Mouse (Mus musculus): ENCODE data around the gene Rpl35a. TPM values are rescaled to one million over a fixed set of nuclear protein-coding genes. Genes with fewer than 3 reads are reported as not detected.
A peak's percentile ranks its signal among the peaks of the same experiment; 100 is the strongest.
"Not testable (repeated sequence)": the region's sequence is repeated elsewhere in the genome, so short reads cannot be mapped to it uniquely, and the experiment has no call there.

Gene Rpl35a
- polyA plus RNA-seq, 1 experiment from 2014 or later: 1,044 TPM

- Histone ChIP-seq H3K27ac (no peak overlapping the region), H3K9ac (no peak overlapping the region), H3K4me1 (replicated peaks) (0 out of 2 replicates have a peak, but pooled peaks cover 4% of the 10 kb centered on the region), H3K4me2 (replicated peaks) (no peak overlapping the region), H3K4me3 (replicated peaks) (no peak overlapping the region), H3K9me3 (no peaks in the 10 kb centered on the region), H3K27me3 (replicated peaks) (no peaks in the 10 kb centered on the region), H3K36me3 (no peaks in the 10 kb centered on the region)
- ATAC-seq: peak; percentile 34; the same call in 1 of the 2 replicates
- WGBS: 60% methylated on average over 8 of the region's 8 CpGs
Observed at GRCm38 (mm10) chr16:33024456-33025104, 31.7 kb upstream of the Rpl35a start.

GRCm38 (mm10) chr16:33026357-33026756, 29.9 kb upstream of the Rpl35a start:
- Histone ChIP-seq H3K36me3 (no peaks in the 10 kb centered on the region), H3K9me3 (no peaks in the 10 kb centered on the region), H3K4me1 (replicated peaks) (0 out of 2 replicates have a peak, but pooled peaks cover 4% of the 10 kb centered on the region), H3K4me3 (replicated peaks) (no peak overlapping the region), H3K27me3 (replicated peaks) (no peaks in the 10 kb centered on the region), H3K27ac (no peak overlapping the region), H3K9ac (no peak overlapping the region), H3K4me2 (replicated peaks) (no peak overlapping the region)
- 86% methylated on average over 7 of the region's 7 CpGs for WGBS
- no peak for ATAC-seq

GRCm38 (mm10) chr16:33036006-33036405, 20.2 kb upstream of the Rpl35a start:
- no peaks in the 10 kb centered on the region for H3K27me3 ChIP-seq (replicated peaks)
- no peak overlapping the region for H3K9ac ChIP-seq
- 73% methylated on average over 4 of the region's 4 CpGs for WGBS
- ATAC-seq: no peak
- H3K9me3 ChIP-seq: no peaks in the 10 kb centered on the region
- H3K4me3 ChIP-seq (replicated peaks): no peak overlapping the region
- no peaks in the 10 kb centered on the region for H3K4me1 ChIP-seq (replicated peaks)
- H3K27ac ChIP-seq: no peak overlapping the region
- H3K36me3 ChIP-seq: no peaks in the 10 kb centered on the region
- H3K4me2 ChIP-seq (replicated peaks): no peak overlapping the region

GRCm38 (mm10) chr16:33042682-33043081, 13.6 kb upstream of the Rpl35a start:
- no peak for ATAC-seq
- no peak overlapping the region for H3K27ac ChIP-seq
- H3K9ac ChIP-seq: no peak overlapping the region
- no peaks in the 10 kb centered on the region for H3K4me1 ChIP-seq (replicated peaks)
- no peaks in the 10 kb centered on the region for H3K36me3 ChIP-seq
- no peaks in the 10 kb centered on the region for H3K27me3 ChIP-seq (replicated peaks)
- H3K4me3 ChIP-seq (replicated peaks): no peak overlapping the region
- WGBS: 92% methylated on average over 1 of the region's 1 CpGs
- H3K9me3 ChIP-seq: no peaks in the 10 kb centered on the region
- H3K4me2 ChIP-seq (replicated peaks): no peak overlapping the region

GRCm38 (mm10) chr16:33043268-33043667, 13.0 kb upstream of the Rpl35a start:
- Histone ChIP-seq H3K4me1 (replicated peaks) (no peaks in the 10 kb centered on the region), H3K4me3 (replicated peaks) (no peak overlapping the region), H3K4me2 (replicated peaks) (no peak overlapping the region), H3K27me3 (replicated peaks) (no peaks in the 10 kb centered on the region), H3K36me3 (no peaks in the 10 kb centered on the region), H3K9ac (no peak overlapping the region), H3K9me3 (no peaks in the 10 kb centered on the region), H3K27ac (no peak overlapping the region)
- ATAC-seq: no peak
- 77% methylated on average over 2 of the region's 2 CpGs for WGBS

GRCm38 (mm10) chr16:33048004-33048403, 8.2 kb upstream of the Rpl35a start:
- WGBS: 93% methylated on average over 1 of the region's 1 CpGs
- no peak for ATAC-seq

GRCm38 (mm10) chr16:33048686-33049085, 7.6 kb upstream of the Rpl35a start:
- Histone ChIP-seq H3K4me3 (replicated peaks) (no peak overlapping the region), H3K36me3 (no peaks in the 10 kb centered on the region), H3K9me3 (no peaks in the 10 kb centered on the region), H3K9ac (no peak overlapping the region), H3K27ac (no peak overlapping the region), H3K27me3 (replicated peaks) (no peaks in the 10 kb centered on the region), H3K4me2 (replicated peaks) (no peak overlapping the region), H3K4me1 (replicated peaks) (no peaks in the 10 kb centered on the region)
- WGBS: 68% methylated on average over 2 of the region's 2 CpGs
- ATAC-seq: no peak

More at GRCm38 (mm10) chr16:33048004-33048403, 8.2 kb upstream of the Rpl35a start:
- no peak overlapping the region for H3K27ac ChIP-seq
- no peaks in the 10 kb centered on the region for H3K36me3 ChIP-seq
- no peak overlapping the region for H3K4me2 ChIP-seq (replicated peaks)
- no peaks in the 10 kb centered on the region for H3K4me1 ChIP-seq (replicated peaks)
- H3K9me3 ChIP-seq: no peaks in the 10 kb centered on the region
- H3K9ac ChIP-seq: no peak overlapping the region
- H3K27me3 ChIP-seq (replicated peaks): no peaks in the 10 kb centered on the region
- no peak overlapping the region for H3K4me3 ChIP-seq (replicated peaks)

GRCm38 (mm10) chr16:33049809-33050208, 6.4 kb upstream of the Rpl35a start:
- no peaks in the 10 kb centered on the region for H3K27me3 ChIP-seq (replicated peaks)
- H3K27ac ChIP-seq: no peak overlapping the region
- no peaks in the 10 kb centered on the region for H3K36me3 ChIP-seq
- H3K4me2 ChIP-seq (replicated peaks): no peak overlapping the region
- H3K9ac ChIP-seq: no peak overlapping the region
- no peak overlapping the region for H3K4me3 ChIP-seq (replicated peaks)
- no peak for ATAC-seq
- WGBS: 95% methylated on average over 16 of the region's 16 CpGs
- no peaks in the 10 kb centered on the region for H3K4me1 ChIP-seq (replicated peaks)
- no peaks in the 10 kb centered on the region for H3K9me3 ChIP-seq

GRCm38 (mm10) chr16:33053141-33053540, 3.1 kb upstream of the Rpl35a start:
- H3K4me3 ChIP-seq (replicated peaks): no peak overlapping the region
- H3K9me3 ChIP-seq: no peaks in the 10 kb centered on the region
- H3K9ac ChIP-seq: no peak overlapping the region
- no peak overlapping the region for H3K4me2 ChIP-seq (replicated peaks)
- WGBS: 60% methylated on average over 5 of the region's 5 CpGs
- H3K4me1 ChIP-seq (replicated peaks): peaks cover 4% of the 10 kb centered on the region
- no peak overlapping the region for H3K27ac ChIP-seq
- no peaks in the 10 kb centered on the region for H3K27me3 ChIP-seq (replicated peaks)
- ATAC-seq: no peak
- peaks cover under 1% of the 10 kb centered on the region; the same call in 1 of the 2 replicates for H3K36me3 ChIP-seq

- not testable (repeated sequence) for H3K9ac ChIP-seq; H3K4me3 ChIP-seq (replicated peaks); H3K9me3 ChIP-seq; H3K4me2 ChIP-seq (replicated peaks); H3K27ac ChIP-seq; ATAC-seq; H3K27me3 ChIP-seq (replicated peaks)
- peaks cover 16% of the 10 kb centered on the region for H3K36me3 ChIP-seq
- WGBS: 76% methylated on average over 2 of the region's 2 CpGs
- peaks cover 12% of the 10 kb centered on the region for H3K4me1 ChIP-seq (replicated peaks)
Observed at GRCm38 (mm10) chr16:33054927-33055326, 1.3 kb upstream of the Rpl35a start.

- H3K4me2 ChIP-seq (replicated peaks): peak overlapping the region; percentile 61
- no peak overlapping the region for H3K27ac ChIP-seq
- H3K27me3 ChIP-seq (replicated peaks): no peaks in the 10 kb centered on the region
- peak overlapping the region; percentile 70 for H3K4me3 ChIP-seq (replicated peaks)
- H3K9me3 ChIP-seq: no peaks in the 10 kb centered on the region
- peak overlapping the region; percentile 4; the same call in 1 of the 2 replicates for H3K9ac ChIP-seq
- peaks cover 15% of the 10 kb centered on the region for H3K4me1 ChIP-seq (replicated peaks)
- ATAC-seq: peak; percentile 18
- H3K36me3 ChIP-seq: peaks cover 20% of the 10 kb centered on the region
- 19% methylated on average over 10 of the region's 10 CpGs for WGBS
Observed at GRCm38 (mm10) chr16:33055655-33056054, 598 bp upstream of the Rpl35a start.

- Histone ChIP-seq H3K36me3 (peaks cover 20% of the 10 kb centered on the region), H3K9me3 (no peaks in the 10 kb centered on the region), H3K27me3 (replicated peaks) (no peaks in the 10 kb centered on the region), H3K9ac (peak overlapping the region; percentile 90), H3K4me2 (replicated peaks) (peak overlapping the region; percentile 50), H3K4me3 (replicated peaks) (peak overlapping the region; percentile 70), H3K4me1 (replicated peaks) (peaks cover 16% of the 10 kb centered on the region), H3K27ac (peak overlapping the region; percentile 82)
- under 1% methylated on average over 24 of the region's 24 CpGs for WGBS
- ATAC-seq: peak; percentile 24
Observed at GRCm38 (mm10) chr16:33056786-33057185, 533 bp downstream of the Rpl35a start.

GRCm38 (mm10) chr16:33058033-33058432, 1.8 kb downstream of the Rpl35a start:
- H3K27me3 ChIP-seq (replicated peaks): no peaks in the 10 kb centered on the region
- WGBS: 88% methylated on average over 16 of the region's 16 CpGs
- H3K4me1 ChIP-seq (replicated peaks): peaks cover 17% of the 10 kb centered on the region
- no peak overlapping the region for H3K27ac ChIP-seq
- ATAC-seq: no peak
- no peaks in the 10 kb centered on the region for H3K9me3 ChIP-seq
- H3K4me3 ChIP-seq (replicated peaks): peak overlapping the region; percentile 16
- H3K9ac ChIP-seq: no peak overlapping the region; the same call in 1 of the 2 replicates
- H3K36me3 ChIP-seq: peaks cover 20% of the 10 kb centered on the region
- H3K4me2 ChIP-seq (replicated peaks): peak overlapping the region; percentile 50

All from intestine, embryonic 15.5 days (tissue).